Mouse (Mus musculus) lung, postnatal 0 days (tissue): ENCODE measurements around the gene Tax1bp3. TPM values are rescaled to one million over a fixed set of nuclear protein-coding genes. Genes with fewer than 3 reads are reported as not detected.

ENCODE experiments used
- ATAC-seq: fragments of 200-750 bp; cut with Nextera tagmentation; 2 replicates; pipeline ENCODE4 v1.8.0; 2017; ENCODE audit warnings: moderate library complexity
- DNase-seq: peaks from one replicate; pipeline ENCODE4 v3.0.0-alpha.2; 2016; ENCODE audit warnings: low spot score
- H3K27ac ChIP-seq: fragments of 300-500 bp; sonication (generic); 2 replicates; pipeline ENCODE4 v1.5.1; 2014; ENCODE audit warnings: antibody characterized with exemption, mild to moderate bottlenecking, low read length, mixed read lengths
- H3K27me3 ChIP-seq: fragments of 300-500 bp; sonication (generic); replicated peaks from 2 replicates; pipeline ENCODE4 v1.6.1; 2014; ENCODE audit warnings: low read length, mixed read lengths; ENCODE audit not compliant: insufficient read depth
- H3K36me3 ChIP-seq: fragments of 300-500 bp; sonication (generic); 2 replicates; pipeline ENCODE4 v1.6.1; 2014; ENCODE audit warnings: low read length, mixed read lengths; ENCODE audit not compliant: insufficient read depth
- H3K4me1 ChIP-seq: fragments of 300-500 bp; sonication (generic); 2 replicates; pipeline ENCODE4 v1.6.1; 2014; ENCODE audit warnings: antibody characterized with exemption, low read depth, low read length, mixed read lengths; ENCODE audit not compliant: insufficient read depth
- H3K4me2 ChIP-seq: fragments of 300-500 bp; sonication (generic); replicated peaks from 2 replicates; pipeline ENCODE4 v1.6.1; 2014; ENCODE audit warnings: low read depth, mild to moderate bottlenecking, low read length, moderate library complexity, mixed read lengths
- H3K4me3 ChIP-seq: fragments of 300-500 bp; sonication (generic); 2 replicates; pipeline ENCODE4 v1.5.1; 2014; ENCODE audit warnings: low read depth, low read length
- H3K9ac ChIP-seq: fragments of 300-500 bp; sonication (generic); replicated peaks from 2 replicates; pipeline ENCODE4 v1.6.1; 2014; ENCODE audit warnings: low read depth, mild to moderate bottlenecking
- H3K9me3 ChIP-seq: fragments of 300-500 bp; sonication (generic); 2 replicates; pipeline ENCODE4 v1.6.1; 2016; ENCODE audit warnings: low read length, mixed read lengths
- CTCF ChIP-seq: IDR thresholded peaks from 2 replicates; pipeline ENCODE4 v1.5.1; 2016; ENCODE audit warnings: antibody characterized with exemption, mild to moderate bottlenecking
- EP300 ChIP-seq: IDR thresholded peaks from 2 replicates; pipeline ENCODE4 v1.6.1; 2016; ENCODE audit warnings: antibody characterized with exemption, mild to moderate bottlenecking, control low read depth
- WGBS: fragments of 180-500 bp; shearing (Covaris S2); extraction: QIAGEN DNeasy Blood & Tissue Kit; methylation state at CpG from one replicate; pipeline ENCODE4 v1.1.7; 2014; 5-methylcytosine and 5-hydroxymethylcytosine counted together
- polyA plus RNA-seq: library from polyadenylated mRNA; unstranded; fragments of >200 nt; fragmentation: Nextera tagmentation; extraction: Ambion mirVana; gene quantifications from 2 replicates; pipeline ENCODE4 v1.2.1, GENCODE M21; 2015

The Tax1bp3 gene
- polyA plus RNA-seq, 1 experiment from 2014 or later = 379 TPM

DNA sequence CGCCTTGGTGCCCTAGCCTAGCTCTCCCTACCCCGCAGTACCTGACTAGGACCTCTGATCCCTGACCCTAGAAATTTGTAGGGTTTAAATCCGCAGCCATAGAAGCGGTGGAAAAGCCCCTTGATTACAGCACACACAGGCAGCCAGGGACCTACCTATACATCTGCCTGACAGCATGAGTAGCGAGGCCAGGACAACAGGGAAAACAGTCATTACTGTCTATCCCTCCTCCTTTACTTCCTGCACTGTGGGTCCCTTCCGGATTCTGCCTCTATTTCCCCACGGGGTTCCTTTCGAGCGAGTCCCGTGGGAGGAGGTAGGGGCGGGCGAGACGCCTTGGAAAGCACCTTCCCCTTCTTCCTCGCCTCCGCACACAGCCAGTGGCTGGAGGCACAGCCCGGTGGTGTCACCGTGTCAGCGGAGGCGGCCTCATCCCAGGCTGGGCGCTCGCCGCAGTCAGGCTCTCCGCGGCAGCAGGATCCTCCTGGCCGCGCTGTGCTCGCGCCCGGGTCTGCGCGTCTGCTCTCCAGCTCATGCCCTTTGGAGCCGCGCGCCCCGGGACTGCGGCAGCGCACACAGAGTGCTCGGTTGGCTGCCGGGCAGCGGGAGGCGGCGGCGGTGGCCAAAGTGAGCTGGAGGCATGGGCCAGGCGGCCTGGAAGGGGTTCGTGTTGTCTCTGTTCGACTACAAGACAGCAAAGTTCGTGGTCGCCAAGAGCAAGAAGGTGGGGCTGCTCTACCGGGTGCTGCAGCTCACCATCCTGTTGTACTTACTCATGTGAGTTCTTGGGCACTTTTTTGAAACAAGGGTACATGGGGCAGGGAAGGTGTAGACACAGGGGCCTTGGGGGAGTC is 16.7 kb upstream of the Tax1bp3 start, which contains the start of gene P2rx5:
Gene P2rx5, plus strand, starts transcription at position 465 of the 854 bp plus-strand sequence.
- Histone ChIP-seq H3K9me3 (no peaks in the 10 kb centered on the region), H3K4me2 (peak within 1 kb of the TSS; percentile 74), H3K4me3 (peak within 1 kb of the TSS; percentile 39), H3K9ac (no peak within 1 kb of the TSS; the same call in 1 of the 2 replicates), H3K27ac (no peak within 1 kb of the TSS), H3K27me3 (no peaks in the 10 kb centered on the region), H3K36me3 (no peaks in the 10 kb centered on the region), H3K4me1 (no peaks in the 10 kb centered on the region)
- TF ChIP-seq EP300 (no peak), CTCF (no peak)
- DNase-seq (peak; percentile 51), ATAC-seq (peak; percentile 78)
- 3% methylated on average over 49 of the region's 49 CpGs for WGBS

DNA sequence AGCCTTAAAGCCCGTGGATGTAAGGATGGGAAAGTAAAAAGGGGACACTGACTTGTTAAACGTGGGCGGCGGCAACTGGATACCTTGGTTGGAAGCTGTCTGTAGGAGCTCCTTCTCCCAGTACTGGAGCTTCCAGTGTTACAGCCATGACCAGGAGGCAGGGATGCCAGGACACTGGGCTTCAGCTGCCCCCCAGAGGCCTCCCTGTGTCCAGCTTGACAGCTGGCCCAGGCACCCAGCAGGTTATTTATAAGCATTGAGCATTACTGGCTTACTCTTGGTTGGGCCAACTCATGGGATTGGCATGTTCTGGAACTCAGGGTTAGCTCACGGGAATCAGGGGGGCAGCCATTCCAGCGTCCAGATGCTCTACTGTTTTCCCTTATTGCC is 16.1 kb upstream of the Tax1bp3 start:
- Histone ChIP-seq H3K9me3 (no peaks in the 10 kb centered on the region), H3K4me3 (peak overlapping the region; percentile 39), H3K9ac (no peak overlapping the region; the same call in 1 of the 2 replicates), H3K4me1 (no peaks in the 10 kb centered on the region), H3K36me3 (no peaks in the 10 kb centered on the region), H3K27me3 (no peaks in the 10 kb centered on the region), H3K4me2 (peak overlapping the region; percentile 74), H3K27ac (no peak overlapping the region)
- WGBS = 15% methylated on average over 6 of the region's 6 CpGs
- ATAC-seq (peak; percentile 82), DNase-seq (peak; percentile 49)
- no peak for TF ChIP-seq EP300
- peak; percentile 48 for TF ChIP-seq CTCF

DNA sequence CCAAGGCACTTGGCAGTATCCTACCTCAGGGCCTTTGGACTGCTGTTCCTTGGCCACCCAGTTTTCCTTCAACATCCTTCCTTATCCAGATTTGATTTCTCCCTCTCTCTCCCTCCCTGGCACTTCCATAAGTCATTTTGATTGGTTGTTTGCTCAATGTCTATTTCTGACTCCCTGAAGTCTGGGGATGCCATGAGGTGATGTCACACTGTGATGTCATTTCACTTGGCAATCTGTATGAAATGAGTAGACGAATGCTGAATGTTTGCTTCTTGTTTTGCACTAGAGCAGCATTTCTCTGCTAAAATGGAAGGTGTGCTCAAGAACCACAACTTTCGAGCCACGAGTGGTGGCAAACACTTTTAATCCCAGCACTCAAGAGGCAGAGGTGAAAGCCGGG is 15.3 kb upstream of the Tax1bp3 start:
- no peak for ATAC-seq
- Histone ChIP-seq H3K27ac (no peak overlapping the region), H3K9me3 (no peaks in the 10 kb centered on the region)

DNA sequence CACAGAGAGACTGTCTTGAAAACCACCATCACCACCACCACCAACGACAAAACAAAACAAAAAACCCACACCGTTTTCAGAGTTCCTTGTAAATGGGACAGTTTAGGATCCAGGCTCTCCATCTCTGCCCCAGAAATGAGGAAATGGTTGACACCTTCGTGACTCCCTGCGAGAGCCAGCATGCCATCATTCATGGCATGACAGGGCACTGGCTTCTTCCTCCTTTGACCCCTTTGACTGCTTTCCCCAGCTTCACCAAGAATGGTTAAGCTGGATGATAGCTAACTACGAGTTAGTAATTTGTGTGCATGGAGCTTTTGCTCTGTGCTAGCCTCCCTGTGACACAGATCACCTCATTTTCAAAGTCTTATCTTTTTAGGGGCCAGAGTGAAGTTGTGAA is 14.6 kb upstream of the Tax1bp3 start:
- no peaks in the 10 kb centered on the region for H3K4me1 ChIP-seq

More for the DNA sequence above, 15.3 kb upstream of the Tax1bp3 start:
- Histone ChIP-seq H3K4me1 (no peaks in the 10 kb centered on the region), H3K4me3 (no peak overlapping the region), H3K27me3 (no peaks in the 10 kb centered on the region), H3K36me3 (no peaks in the 10 kb centered on the region), H3K9ac (no peak overlapping the region), H3K4me2 (no peak overlapping the region)
- WGBS = 71% methylated on average over 4 of the region's 4 CpGs
- no peak for DNase-seq
- TF ChIP-seq CTCF (no peak), EP300 (no peak)

DNA sequence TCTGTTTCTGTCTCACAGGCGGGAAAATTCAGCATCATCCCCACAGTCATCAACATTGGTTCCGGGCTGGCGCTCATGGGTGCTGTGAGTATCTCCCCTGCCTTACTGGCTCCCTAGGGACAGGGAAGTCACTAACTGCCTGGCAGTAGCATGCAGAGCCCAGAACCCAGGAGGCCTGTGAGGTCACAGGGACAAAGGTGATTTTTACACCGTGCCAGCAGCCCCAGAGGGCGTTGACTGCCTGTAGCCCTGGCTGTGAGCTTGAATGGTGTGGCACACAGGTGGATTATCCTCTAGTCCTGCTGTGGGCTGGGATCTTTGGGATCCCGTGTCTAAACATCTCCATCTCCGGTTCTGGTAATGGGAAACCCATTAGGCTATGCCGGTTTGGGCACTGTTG is 8.8 kb upstream of the Tax1bp3 start:
- Histone ChIP-seq H3K4me3 (no peak overlapping the region), H3K27ac (no peak overlapping the region), H3K36me3 (no peaks in the 10 kb centered on the region), H3K4me2 (no peak overlapping the region), H3K27me3 (no peaks in the 10 kb centered on the region), H3K9ac (no peak overlapping the region), H3K9me3 (no peaks in the 10 kb centered on the region), H3K4me1 (peaks cover 8% of the 10 kb centered on the region; the same call in 1 of the 2 replicates)
- DNase-seq (no peak), ATAC-seq (no peak)
- WGBS = 82% methylated on average over 8 of the region's 8 CpGs
- TF ChIP-seq EP300 (no peak), CTCF (no peak)

More for the DNA sequence above, 14.6 kb upstream of the Tax1bp3 start:
- H3K4me3 ChIP-seq = no peak overlapping the region
- H3K9me3 ChIP-seq = no peaks in the 10 kb centered on the region
- DNase-seq = no peak
- no peak for ATAC-seq
- 52% methylated on average over 5 of the region's 5 CpGs for WGBS
- no peaks in the 10 kb centered on the region for H3K36me3 ChIP-seq
- H3K9ac ChIP-seq = no peak overlapping the region
- H3K27me3 ChIP-seq = no peaks in the 10 kb centered on the region
- TF ChIP-seq EP300 = no peak
- TF ChIP-seq CTCF = no peak
- H3K4me2 ChIP-seq = no peak overlapping the region
- no peak overlapping the region for H3K27ac ChIP-seq

DNA sequence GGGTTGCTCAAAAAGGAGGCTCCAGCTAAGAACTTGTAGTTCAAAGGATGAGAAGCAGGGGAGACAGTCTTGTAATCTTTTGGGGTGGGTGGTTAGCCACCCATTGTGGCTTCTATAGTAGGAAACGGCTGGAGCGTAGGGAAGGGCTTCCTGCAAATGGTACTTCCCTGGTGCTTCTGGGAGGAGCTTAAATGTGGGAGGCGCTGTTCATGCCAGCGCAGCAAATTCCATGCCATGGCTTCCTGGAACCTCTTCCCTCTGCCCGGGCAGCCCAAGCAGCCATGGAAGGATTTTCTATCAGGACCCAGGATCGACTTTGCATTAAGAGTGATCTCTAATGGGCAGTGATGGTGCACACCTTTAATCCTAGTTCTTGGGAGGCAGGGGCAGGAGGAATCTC is 8.3 kb upstream of the Tax1bp3 start:
- Histone ChIP-seq H3K9ac (no peak overlapping the region), H3K4me2 (no peak overlapping the region), H3K4me1 (peaks cover 8% of the 10 kb centered on the region; the same call in 1 of the 2 replicates), H3K27me3 (no peaks in the 10 kb centered on the region), H3K27ac (no peak overlapping the region), H3K4me3 (no peak overlapping the region), H3K9me3 (no peaks in the 10 kb centered on the region), H3K36me3 (no peaks in the 10 kb centered on the region)
- ATAC-seq (no peak), DNase-seq (no peak)
- TF ChIP-seq CTCF (no peak), EP300 (no peak)
- 73% methylated on average over 6 of the region's 6 CpGs for WGBS
